Mouse (Mus musculus) embryonic fibroblast, embryonic 13.5 days (primary cell): ENCODE data around the gene Cdca5.

Experiments used
- CTCF ChIP-seq: IDR thresholded peaks from 2 replicates; pipeline ENCODE4 v1.5.1; 2011; ENCODE audit warnings: mild to moderate bottlenecking, control low read depth, low read length, moderate library complexity, borderline replicate concordance; ENCODE audit not compliant: insufficient read depth
- POLR2A ChIP-seq: IDR thresholded peaks from 2 replicates; pipeline ENCODE4 v1.6.1; 2011; ENCODE audit warnings: low read depth, mild to moderate bottlenecking, control low read depth, low read length, moderate library complexity

DNA sequence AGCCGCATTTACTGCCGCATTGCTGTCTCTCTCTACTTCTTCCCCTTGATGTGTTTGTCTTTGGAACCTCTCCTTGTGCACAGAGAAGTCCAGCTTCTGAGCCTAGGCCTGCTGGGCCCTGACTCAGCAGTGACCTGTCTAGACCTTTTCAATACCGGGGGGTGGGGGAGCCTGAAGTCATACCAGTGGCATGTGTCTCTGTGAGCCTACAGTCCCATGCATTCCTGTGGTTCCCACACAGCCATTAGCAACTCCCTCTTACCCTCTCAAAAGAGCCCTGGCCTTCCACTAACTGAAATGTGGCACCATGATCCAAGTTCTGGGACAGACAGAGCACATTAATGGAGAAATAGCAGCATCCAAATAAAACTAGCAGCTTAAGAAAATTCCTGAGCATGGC, 51.6 kb downstream of the Cdca5 start:
- TF ChIP-seq CTCF (no peak), POLR2A (no peak)
